ENCODE assay signal across 7 mouse cellular contexts in genomic region chr11:26386678-26387077, GRCm38 (mm10). TPM values are rescaled to one million over a fixed set of nuclear protein-coding genes. Genes with fewer than 3 reads are reported as not detected.
DNase-seq lines count a peak whose midpoint lies in the region; ATAC-seq and TF ChIP-seq lines count a peak whose summit lies in the region.

No protein-coding gene starts in this region.

- 0 out of 2 replicates have a peak, but pooled peaks cover 2% of the 10 kb centered on the region for H3K4me1 ChIP-seq in spleen, adult 2 months (ENCODE audit: control insufficient read depth, insufficient read depth, insufficient read length)
- peaks cover 3% of the 10 kb centered on the region; the same call in 1 of the 2 replicates for H3K4me1 ChIP-seq in forebrain, embryonic 13.5 days
- H3K4me1 ChIP-seq in liver, embryonic 14.5 days (replicated peaks; ENCODE audit: control insufficient read depth in 2 of 2, insufficient read depth in 2 of 2, low read length in 1 of 2) = peaks cover 5 to 6% of the 10 kb centered on the region in 2 experiments; a peak in 3 of 4 replicates
- H3K4me1 ChIP-seq in stomach, postnatal 0 days (replicated peaks; ENCODE audit: control insufficient read depth, insufficient read depth) = no peaks in the 10 kb centered on the region

- no peak for TF ChIP-seq CTCF in spleen, adult 2 months (IDR thresholded peaks at IDR 0.05; ENCODE audit: extremely low read depth, insufficient read depth, insufficient read length, insufficient replicate concordance)
- no peak for TF ChIP-seq CTCF in liver, embryonic 14.5 days (IDR thresholded peaks at IDR 0.05; ENCODE audit: low read depth)
- no peak for TF ChIP-seq CTCF in stomach, postnatal 0 days (IDR thresholded peaks at IDR 0.05; ENCODE audit: low read depth)

- peak overlapping the region; percentile 64 for H3K4me2 ChIP-seq in forebrain, embryonic 13.5 days
- H3K4me2 ChIP-seq in liver, embryonic 14.5 days (ENCODE audit: low read depth) = peak overlapping the region; percentile 62
- H3K4me2 ChIP-seq in stomach, postnatal 0 days (replicated peaks; ENCODE audit: low read depth) = peak overlapping the region; percentile 65

- peak; percentile 26 for ATAC-seq in forebrain, embryonic 13.5 days
- peak; percentile 32 for ATAC-seq in liver, embryonic 14.5 days (ENCODE audit: insufficient read depth)
- 0 out of 2 replicates have a peak, but pooled peaks have one; percentile 3 for ATAC-seq in stomach, postnatal 0 days (ENCODE audit: low FRiP score, low TSS enrichment)

- H3K36me3 ChIP-seq in spleen, adult 2 months (ENCODE audit: control insufficient read depth, insufficient read depth, low read length) = no peaks in the 10 kb centered on the region
- no peaks in the 10 kb centered on the region for H3K36me3 ChIP-seq in forebrain, embryonic 13.5 days (ENCODE audit: poor library complexity, severe bottlenecking)
- H3K36me3 ChIP-seq in liver, embryonic 14.5 days (replicated peaks; ENCODE audit: control insufficient read depth, insufficient read depth, low read depth) = no peaks in the 10 kb centered on the region
- no peaks in the 10 kb centered on the region for H3K36me3 ChIP-seq in stomach, postnatal 0 days (ENCODE audit: control insufficient read depth, insufficient read depth, low read length)

- H3K4me3 ChIP-seq in spleen, adult 2 months (ENCODE audit: extremely low read depth, insufficient read depth, insufficient read length) = peak overlapping the region; percentile 74
- H3K4me3 ChIP-seq in forebrain, embryonic 13.5 days = peak overlapping the region; percentile 73
- H3K4me3 ChIP-seq in liver, embryonic 14.5 days (ENCODE audit: insufficient read depth in 1 of 2, low read depth in 2 of 2, low read length in 2 of 2) = peak overlapping the region; percentile 71 to 73
- H3K4me3 ChIP-seq in stomach, postnatal 0 days (ENCODE audit: low read depth, low read length) = peak overlapping the region; percentile 73

- peak overlapping the region; percentile 73 for H3K9ac ChIP-seq in forebrain, embryonic 13.5 days
- H3K9ac ChIP-seq in liver, embryonic 14.5 days (replicated peaks) = peak overlapping the region; percentile 81
- H3K9ac ChIP-seq in stomach, postnatal 0 days (ENCODE audit: low read length) = peak overlapping the region; percentile 80

- H3K27ac ChIP-seq in spleen, adult 2 months (ENCODE audit: insufficient read depth, low read length) = no peak overlapping the region
- no peak overlapping the region for H3K27ac ChIP-seq in forebrain, embryonic 13.5 days
- peak overlapping the region; percentile 7; the same call in 1 of the 2 replicates for H3K27ac ChIP-seq in liver, embryonic 14.5 days
- no peak overlapping the region; the same call in 1 of the 2 replicates for H3K27ac ChIP-seq in stomach, postnatal 0 days (replicated peaks)

- no peak for DNase-seq in spleen, adult 2 months (ENCODE audit: low read depth in 1 of 2, low spot score in 2 of 2)
- no peak for DNase-seq in spleen, postnatal 10 days (ENCODE audit: low spot score in 2 of 2)
- DNase-seq in liver, embryonic 14.5 days (ENCODE audit: low read depth in 3 of 3, low spot score in 3 of 3) = no peak
- DNase-seq in stomach, postnatal 0 days (ENCODE audit: low spot score) = no peak
- no peak for DNase-seq in gastrocnemius, postnatal 36 days
- no peak for DNase-seq in left cerebral cortex, postnatal 10 days (ENCODE audit: extremely low spot score in 1 of 2, low spot score in 2 of 2)

- no peaks in the 10 kb centered on the region for H3K27me3 ChIP-seq in spleen, adult 2 months (ENCODE audit: control insufficient read depth, insufficient read depth, low read length)
- H3K27me3 ChIP-seq in forebrain, embryonic 13.5 days = no peaks in the 10 kb centered on the region
- H3K27me3 ChIP-seq in liver, embryonic 14.5 days (ENCODE audit: control insufficient read depth, insufficient read depth, low read length) = no peaks in the 10 kb centered on the region
- no peaks in the 10 kb centered on the region for H3K27me3 ChIP-seq in stomach, postnatal 0 days (ENCODE audit: control insufficient read depth, insufficient read depth, low read length)

- TF ChIP-seq POLR2A in spleen, adult 2 months (IDR thresholded peaks at IDR 0.05; ENCODE audit: low read depth, low read length) = no peak

- no peaks in the 10 kb centered on the region for H3K9me3 ChIP-seq in forebrain, embryonic 13.5 days (replicated peaks)
- no peaks in the 10 kb centered on the region for H3K9me3 ChIP-seq in liver, embryonic 14.5 days (ENCODE audit: control insufficient read depth, low read length)
- H3K9me3 ChIP-seq in stomach, postnatal 0 days (ENCODE audit: control insufficient read depth, low read length) = no peaks in the 10 kb centered on the region

- intact Hi-C loops in gastrocnemius, postnatal 36 days (cut with DNase I) = no loop called here
- intact Hi-C loops in left cerebral cortex, postnatal 10 days (cut with DNase I) = no loop called here

- TF ChIP-seq EP300 in liver, embryonic 14.5 days (IDR thresholded peaks at IDR 0.05; ENCODE audit: low read depth) = no peak
- TF ChIP-seq EP300 in stomach, postnatal 0 days (optimal IDR thresholded peaks at IDR 0.05) = no peak

- 66% methylated on average over 2 of the region's 2 CpGs for WGBS in spleen, adult 2 months
- 53% methylated on average over 2 of the region's 2 CpGs for WGBS in forebrain, embryonic 13.5 days
- 44% methylated on average over 2 of the region's 2 CpGs for WGBS in liver, embryonic 14.5 days (ENCODE audit: insufficient replicate concordance)
- whole genome bisulfite sequencing in stomach, postnatal 0 days = 51% methylated on average over 2 of the region's 2 CpGs

RNA-seq across cellular contexts. Expression of gene Fancl, which starts 0.7 kb away (rescaled TPM):
- 1.1 and 1.6 TPM in 2 replicates for polyA plus RNA-seq in spleen, adult 2 months (2012; rRNA removed)
- 19.8 and 21.6 TPM in 2 replicates for polyA plus RNA-seq in forebrain, embryonic 13.5 days (2015; fragmentation: Nextera tagmentation; extraction: Ambion mirVana)
- 6.7 and 12.3 TPM in 2 replicates for polyA plus RNA-seq in liver, embryonic 14.5 days (2012; rRNA removed)
- polyA plus RNA-seq in liver, embryonic 14.5 days (2014; fragmentation: Nextera tagmentation; extraction: Ambion mirVana) = 21.4 and 23.6 TPM in 2 replicates
- polyA plus RNA-seq in stomach, postnatal 0 days (2015; fragmentation: Nextera tagmentation; extraction: Ambion mirVana) = 16.2 and 17.8 TPM in 2 replicates
- total RNA-seq in gastrocnemius, postnatal 36 days (2021) = 1 to 10 TPM; 2.5 to 4.0 TPM
- total RNA-seq in left cerebral cortex, postnatal 10 days (2021) = 10 to 100 TPM in 1 of 2 experiments, 1 to 10 TPM in 1; 8.8 to 12.1 TPM
